Mouse (Mus musculus) C2C12 (cell line): ENCODE measurements at regions not wholly inside any gene's neighbourhood (a gene's known extent, or its start where the extent isn't known, plus 50 kb on each side); places are given as distances from the start of the nearest gene placed in this dataset.

Source experiments
- CEBPB ChIP-seq: IDR thresholded peaks from one replicate; pipeline ENCODE4 v1.6.1; 2011; ENCODE audit warnings: low read depth, mild to moderate bottlenecking, control low read depth, moderate library complexity
- CTCF ChIP-seq: IDR thresholded peaks from one replicate; pipeline ENCODE4 v1.5.1; 2011; ENCODE audit not compliant: control insufficient read depth, insufficient read depth, insufficient read length
- MAX ChIP-seq: IDR thresholded peaks from one replicate; pipeline ENCODE4 v1.6.1; 2011; ENCODE audit warnings: mild to moderate bottlenecking, control low read depth
- MYOD1 ChIP-seq: IDR thresholded peaks from one replicate; pipeline ENCODE4 v1.6.1; 2011; ENCODE audit warnings: low read depth; ENCODE audit not compliant: control insufficient read depth, insufficient read length
- MYOG ChIP-seq: IDR thresholded peaks from one replicate; pipeline ENCODE4 v1.6.1; 2011; ENCODE audit not compliant: control insufficient read depth, insufficient read length; ENCODE audit errors: extremely low read depth
- USF1 ChIP-seq: IDR thresholded peaks from one replicate; pipeline ENCODE4 v1.6.1; 2011; ENCODE audit warnings: low read depth, mild to moderate bottlenecking, control low read depth, moderate library complexity

DNA sequence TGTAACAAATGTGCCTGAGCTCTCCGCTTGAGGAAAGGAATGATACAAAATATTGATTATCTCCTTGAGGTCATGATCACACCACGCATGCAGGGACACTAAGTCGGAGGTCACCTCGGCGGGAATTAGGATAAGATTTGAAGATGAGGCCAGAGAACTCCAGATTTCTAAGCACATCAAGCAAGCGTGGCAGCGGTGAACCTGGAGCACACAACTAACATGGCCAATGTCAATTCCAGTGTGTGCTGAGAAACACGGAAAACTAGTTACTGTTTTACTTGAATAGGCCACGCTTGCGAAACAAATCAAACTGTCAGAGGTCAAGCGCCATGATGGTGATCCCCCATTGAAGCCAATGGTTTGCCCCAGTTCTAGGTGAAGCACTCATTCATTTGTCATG, 743.3 kb upstream of the Sox9 start:
- no peak for TF ChIP-seq CTCF
- TF ChIP-seq CEBPB = no peak
- TF ChIP-seq MAX = no peak
- no peak for TF ChIP-seq USF1
- no peak for TF ChIP-seq MYOG
- TF ChIP-seq MYOD1 = no peak
